Mouse (Mus musculus) mammary gland, adult 2 months (tissue): ENCODE data around the gene Mcee. TPM values are rescaled to one million over a fixed set of nuclear protein-coding genes. Genes with fewer than 3 reads are reported as not detected.

Source experiments
- polyA plus RNA-seq: library from polyadenylated mRNA; depleted of rRNA; stranded (reverse); fragments of >200 nt; gene quantifications from 2 replicates; pipeline ENCODE4 v1.2.3, GENCODE M21; 2012; ENCODE audit warnings: low replicate concordance; rRNA removed

Mcee gene
- polyA plus RNA-seq: 17.5 and 29.4 TPM in 2 replicates

DNA sequence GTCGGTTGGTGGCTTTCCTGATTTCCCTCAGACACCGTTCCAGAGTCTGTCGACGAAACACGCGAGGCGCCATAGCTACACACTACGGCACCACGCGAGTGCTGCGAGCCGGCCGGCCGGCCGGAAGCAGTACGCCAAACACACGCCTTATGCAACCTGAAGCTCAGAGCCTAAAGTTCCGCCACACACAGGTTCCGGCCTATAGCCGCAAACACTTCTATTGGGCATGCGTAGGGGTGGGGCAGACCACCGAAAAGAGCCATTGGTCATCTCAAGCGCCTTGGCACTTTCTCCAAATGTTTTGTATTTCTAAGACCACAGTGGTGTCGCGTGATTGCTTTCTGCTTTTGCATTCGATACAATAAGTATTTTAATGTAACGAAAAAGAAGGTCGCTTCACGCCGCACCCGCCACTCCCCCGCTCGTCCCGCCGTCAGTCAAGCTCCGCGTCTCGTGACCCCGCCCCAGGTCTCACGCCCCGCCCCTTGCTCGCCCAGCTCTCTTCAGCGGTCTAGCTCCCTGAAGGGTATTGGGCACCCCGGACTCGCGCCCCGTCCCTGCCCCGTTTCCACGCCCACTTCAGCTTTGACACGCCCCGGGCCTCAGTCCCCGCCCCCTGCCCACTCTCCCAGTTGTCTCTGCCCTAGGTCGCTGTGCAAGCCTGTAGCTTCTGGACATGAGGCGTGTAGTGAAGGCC lies at the start of gene Mcee, which contains the start of gene Mphosph10:
Gene Mcee, plus strand, starts transcription at position 486 of the 697 bp plus-strand sequence.
Gene Mphosph10, minus strand, starts transcription at position 147 of the 697 bp plus-strand sequence.

DNA sequence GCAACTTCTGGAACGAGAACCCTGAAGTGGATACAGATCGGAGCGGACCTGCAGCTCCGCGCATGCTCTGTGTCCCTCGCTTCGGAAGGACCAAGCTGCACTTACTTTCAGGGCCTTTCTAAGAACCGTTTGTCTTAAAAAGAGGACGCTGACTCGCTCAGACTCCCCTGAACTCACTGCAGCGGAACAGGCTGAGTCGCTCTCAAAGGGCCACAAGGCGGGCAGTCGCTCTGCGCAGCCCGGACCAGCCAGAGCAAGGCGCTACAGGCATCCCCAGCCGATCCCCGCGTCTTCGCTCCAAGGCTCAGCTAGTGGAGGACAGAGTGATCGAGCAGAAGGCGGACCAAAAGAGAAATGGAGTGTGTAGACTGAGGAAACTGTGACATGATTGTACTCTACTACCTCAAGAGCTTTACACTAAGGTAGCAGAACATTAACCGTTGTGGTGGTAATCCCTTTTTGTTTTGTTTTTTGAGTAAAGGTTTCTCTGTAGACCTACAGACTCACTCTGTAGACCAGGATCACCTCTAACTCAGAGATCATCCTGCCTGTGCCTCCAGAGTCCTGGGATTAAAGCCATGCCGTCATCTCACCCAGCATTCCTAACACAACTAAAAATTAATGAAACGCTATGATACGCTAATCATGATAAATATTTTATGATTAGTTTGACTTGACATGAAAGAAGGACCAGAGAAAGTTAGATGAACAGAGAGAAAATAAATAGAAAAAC lies 18.4 kb upstream of the Mcee start, which contains the start of gene Fan1:
Gene Fan1, minus strand, starts transcription at position 266 of the 733 bp plus-strand sequence.

Other genes with a start within 250 kb of the Mcee start
- 0.25 and 0.37 TPM in 2 replicates for gene Trpm1, start 238.8 kb upstream of the Mcee start, polyA plus RNA-seq
- 4.9 and 7.3 TPM in 2 replicates for gene Mtmr10, start 105.0 kb upstream of the Mcee start, polyA plus RNA-seq
- 2.7 and 2.9 TPM in 2 replicates for gene Fan1, start 18.5 kb upstream of the Mcee start, polyA plus RNA-seq
- 0.68 and 0.82 TPM in 2 replicates for gene Mphosph10, start 339 bp upstream of the Mcee start, polyA plus RNA-seq
- gene Apba2, start 109.1 kb downstream of the Mcee start, polyA plus RNA-seq: 0.14 and 0.20 TPM in 2 replicates